Mouse (Mus musculus): Measurements from ENCODE around the gene Trim14. TPM values are rescaled to one million over a fixed set of nuclear protein-coding genes. Genes with fewer than 3 reads are reported as not detected.

The Trim14 gene
- polyA plus RNA-seq, 1 experiment from 2014 or later = 1.7 TPM

DNA sequence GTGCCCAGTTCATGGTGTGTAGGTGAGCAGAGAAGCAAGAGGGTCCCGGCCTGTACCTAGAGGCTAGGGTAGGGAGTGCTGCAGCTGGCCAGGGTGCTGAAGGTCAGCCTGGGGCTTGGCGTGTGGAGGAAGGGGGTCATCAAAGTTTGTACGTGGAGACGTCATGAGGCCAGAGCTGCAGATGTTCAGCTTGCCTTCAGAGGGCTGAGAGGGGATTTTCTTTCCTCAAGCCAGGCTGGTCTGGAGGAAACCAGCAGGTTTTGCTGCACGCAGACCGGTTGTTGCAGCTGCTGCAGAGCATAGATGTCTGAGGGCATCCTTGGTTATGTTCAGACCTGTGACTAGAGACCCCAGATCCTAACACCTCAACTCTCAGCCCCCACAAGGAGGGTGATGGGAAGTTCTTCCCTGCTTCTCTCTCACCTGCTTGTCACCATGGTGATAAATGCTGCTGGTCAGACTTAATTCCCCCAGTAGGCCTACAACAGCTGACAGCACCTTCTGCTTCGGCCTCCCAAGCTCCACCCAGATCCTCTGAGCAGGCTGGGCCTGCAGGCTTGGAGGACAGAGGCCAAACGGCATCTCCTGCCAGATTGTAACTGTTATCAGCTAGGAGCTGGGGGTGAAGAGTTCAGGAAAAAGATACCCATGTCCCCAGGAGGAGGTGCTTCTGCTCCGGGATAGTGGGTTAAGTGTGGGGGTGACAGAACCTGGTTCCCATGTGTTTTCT lies 38.2 kb upstream of the Trim14 start:
- H3K9ac ChIP-seq = no peak overlapping the region
- ATAC-seq (replicated peaks; ENCODE audit: insufficient number of reproducible peaks, insufficient read depth, low FRiP score, low read depth) = peak; percentile 35; the same call in 1 of the 2 replicates
- no peaks in the 10 kb centered on the region for H3K9me3 ChIP-seq (replicated peaks)
- H3K36me3 ChIP-seq = no peaks in the 10 kb centered on the region
- H3K4me2 ChIP-seq = no peak overlapping the region
- no peaks in the 10 kb centered on the region for H3K27me3 ChIP-seq
- no peak overlapping the region for H3K4me3 ChIP-seq
- H3K27ac ChIP-seq = no peak overlapping the region; the same call in 1 of the 2 replicates
- peaks cover 6% of the 10 kb centered on the region; the same call in 1 of the 2 replicates for H3K4me1 ChIP-seq (replicated peaks)
- 34% methylated on average over 9 of the region's 9 CpGs for WGBS

DNA sequence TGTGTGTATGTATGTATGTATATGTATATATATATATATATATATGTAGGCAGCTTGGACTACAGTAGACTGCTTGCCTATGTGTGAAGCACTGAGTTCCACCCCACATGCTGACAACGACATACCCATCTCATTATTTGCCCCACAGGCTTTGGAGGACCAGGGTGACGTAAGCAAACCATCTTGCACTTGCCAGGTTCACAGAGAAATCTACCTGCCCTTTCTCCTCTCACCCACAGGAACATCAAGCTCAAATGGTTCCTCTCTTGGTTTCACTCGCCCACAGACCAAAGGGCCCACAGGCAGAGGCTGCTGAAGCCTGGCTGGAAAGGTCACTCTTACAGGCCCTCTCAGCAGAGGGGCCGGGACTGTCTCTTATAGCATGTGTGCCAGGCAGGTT lies 36.7 kb upstream of the Trim14 start:
- no peak for ATAC-seq (replicated peaks; ENCODE audit: insufficient number of reproducible peaks, insufficient read depth, low FRiP score, low read depth)
- Histone ChIP-seq H3K27ac (no peak overlapping the region), H3K4me3 (no peak overlapping the region), H3K36me3 (no peaks in the 10 kb centered on the region), H3K4me2 (no peak overlapping the region), H3K9ac (no peak overlapping the region), H3K9me3 (replicated peaks) (no peaks in the 10 kb centered on the region), H3K27me3 (no peaks in the 10 kb centered on the region), H3K4me1 (replicated peaks) (peaks cover 6% of the 10 kb centered on the region; the same call in 1 of the 2 replicates)
- 72% methylated on average over 4 of the region's 4 CpGs for WGBS

DNA sequence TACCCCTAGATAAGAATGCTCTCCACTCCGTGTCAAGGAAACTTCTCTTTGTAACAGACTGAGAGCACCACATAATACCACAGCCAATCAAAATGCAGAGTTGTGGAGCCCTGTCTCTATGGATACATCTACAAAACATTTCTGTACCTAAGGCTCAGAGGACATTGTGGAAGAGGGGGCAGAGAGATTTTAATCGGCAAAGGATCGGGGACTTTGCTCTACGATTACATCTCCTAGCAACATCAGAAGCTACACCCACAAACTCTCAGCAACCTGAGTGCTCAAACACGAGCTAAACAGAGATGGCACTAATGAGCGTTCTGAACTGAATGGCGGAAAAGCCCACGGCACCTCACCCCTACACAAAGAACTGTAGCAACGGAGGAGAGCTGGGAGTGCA lies 35.8 kb upstream of the Trim14 start:
- WGBS = 89% methylated on average over 9 of the region's 9 CpGs
- no peak overlapping the region for H3K27ac ChIP-seq
- no peak for ATAC-seq (replicated peaks; ENCODE audit: insufficient number of reproducible peaks, insufficient read depth, low FRiP score, low read depth)

DNA sequence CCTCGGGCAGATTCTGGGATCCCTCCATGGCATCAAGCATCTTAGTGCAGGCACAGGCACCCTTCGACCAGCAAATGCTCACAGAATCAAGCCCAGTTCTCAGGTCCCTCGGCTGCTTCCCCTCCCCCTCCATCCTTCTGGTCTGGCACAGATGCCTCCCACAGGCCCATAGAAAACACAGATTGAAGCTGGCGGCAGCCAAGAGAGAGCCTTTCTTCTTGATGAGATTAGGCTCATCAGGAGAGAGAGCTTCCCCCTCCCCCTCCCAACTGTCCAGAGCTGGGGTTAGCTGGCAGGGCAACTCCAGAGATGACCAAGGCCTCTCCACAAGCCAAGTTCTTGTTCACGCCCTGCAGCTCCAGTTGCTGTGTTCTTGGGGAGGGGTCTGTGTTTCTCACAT lies 33.7 kb upstream of the Trim14 start:
- H3K4me1 ChIP-seq (replicated peaks) = peaks cover 6% of the 10 kb centered on the region; the same call in 1 of the 2 replicates
- H3K4me2 ChIP-seq = no peak overlapping the region
- H3K27ac ChIP-seq = no peak overlapping the region
- 32% methylated on average over 5 of the region's 5 CpGs for WGBS
- no peak for ATAC-seq (replicated peaks; ENCODE audit: insufficient number of reproducible peaks, insufficient read depth, low FRiP score, low read depth)
- H3K36me3 ChIP-seq = no peaks in the 10 kb centered on the region
- H3K9me3 ChIP-seq (replicated peaks) = no peaks in the 10 kb centered on the region
- no peak overlapping the region for H3K4me3 ChIP-seq
- H3K27me3 ChIP-seq = no peaks in the 10 kb centered on the region
- H3K9ac ChIP-seq = no peak overlapping the region

More for the DNA sequence above, 35.8 kb upstream of the Trim14 start:
- Histone ChIP-seq H3K4me1 (replicated peaks) (peaks cover 6% of the 10 kb centered on the region; the same call in 1 of the 2 replicates), H3K4me2 (no peak overlapping the region), H3K4me3 (no peak overlapping the region), H3K9me3 (replicated peaks) (no peaks in the 10 kb centered on the region), H3K36me3 (no peaks in the 10 kb centered on the region), H3K9ac (no peak overlapping the region), H3K27me3 (no peaks in the 10 kb centered on the region)

DNA sequence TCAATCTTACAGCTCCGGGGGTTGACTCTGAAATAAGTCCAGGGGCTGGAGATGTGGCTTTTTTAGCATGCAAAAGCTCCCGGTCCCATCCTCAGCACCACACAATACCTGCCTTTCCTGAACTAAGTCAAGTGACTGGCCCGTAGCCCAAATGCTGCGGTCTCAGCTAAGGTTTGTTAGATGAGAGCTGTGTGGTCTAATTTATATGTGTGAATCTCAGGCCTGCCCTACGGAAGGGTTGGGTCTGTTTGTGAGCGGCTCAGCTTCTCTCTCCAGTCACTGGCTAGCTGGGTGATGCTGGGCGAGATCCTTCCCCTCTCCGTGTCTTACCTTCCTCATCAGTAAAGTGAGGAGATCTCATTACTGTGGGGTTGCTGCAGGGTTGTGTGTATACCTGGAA lies 32.2 kb upstream of the Trim14 start:
- Histone ChIP-seq H3K27me3 (no peaks in the 10 kb centered on the region), H3K9me3 (replicated peaks) (no peaks in the 10 kb centered on the region), H3K36me3 (no peaks in the 10 kb centered on the region), H3K4me3 (no peak overlapping the region), H3K27ac (no peak overlapping the region), H3K9ac (no peak overlapping the region), H3K4me1 (replicated peaks) (peaks cover 4% of the 10 kb centered on the region; the same call in 1 of the 2 replicates), H3K4me2 (no peak overlapping the region)
- WGBS = 83% methylated on average over 8 of the region's 8 CpGs
- ATAC-seq (replicated peaks; ENCODE audit: insufficient number of reproducible peaks, insufficient read depth, low FRiP score, low read depth) = no peak

DNA sequence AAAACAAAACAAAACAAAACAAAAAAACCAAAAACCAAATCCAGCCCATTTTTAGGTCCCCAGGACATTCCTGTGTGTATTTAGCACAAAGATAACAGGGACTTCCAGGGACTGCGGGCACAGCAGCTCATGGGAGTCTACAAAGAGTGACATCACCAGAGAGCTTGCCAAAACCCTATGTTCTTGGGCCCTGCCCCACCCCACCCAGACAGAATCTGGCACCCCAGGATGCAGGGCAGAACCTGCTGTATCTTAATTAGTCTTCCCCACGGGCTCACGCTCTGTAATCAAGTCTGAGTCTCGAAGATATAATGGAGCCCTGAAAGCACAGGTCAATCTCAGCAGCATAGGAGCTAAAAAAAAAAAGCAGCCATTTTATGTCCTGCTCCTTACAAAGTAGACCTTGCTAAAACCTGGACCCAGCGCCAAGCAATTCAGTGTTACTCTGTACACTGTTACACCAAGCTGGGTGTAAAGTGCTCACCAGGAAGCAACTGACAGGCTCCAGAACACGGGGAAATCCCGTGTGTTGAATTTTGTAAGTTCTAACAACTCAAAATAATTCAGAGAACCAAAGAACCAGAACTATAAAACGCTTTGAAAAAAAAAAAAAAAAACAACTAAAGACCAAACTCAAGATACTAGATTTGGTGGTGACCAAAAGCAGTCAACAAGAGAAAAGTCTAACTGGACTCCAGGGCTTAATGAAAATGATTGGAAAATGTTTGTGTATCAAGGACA lies 31.2 kb upstream of the Trim14 start:
- H3K4me1 ChIP-seq (replicated peaks) = peaks cover 4% of the 10 kb centered on the region; the same call in 1 of the 2 replicates
- 55% methylated on average over 8 of the region's 8 CpGs for WGBS
- no peak overlapping the region for H3K4me3 ChIP-seq
- ATAC-seq (replicated peaks; ENCODE audit: insufficient number of reproducible peaks, insufficient read depth, low FRiP score, low read depth) = no peak
- no peak overlapping the region for H3K9ac ChIP-seq
- H3K27ac ChIP-seq = no peak overlapping the region
- no peaks in the 10 kb centered on the region for H3K27me3 ChIP-seq
- no peak overlapping the region for H3K4me2 ChIP-seq
- H3K36me3 ChIP-seq = no peaks in the 10 kb centered on the region
- H3K9me3 ChIP-seq (replicated peaks) = no peaks in the 10 kb centered on the region

DNA sequence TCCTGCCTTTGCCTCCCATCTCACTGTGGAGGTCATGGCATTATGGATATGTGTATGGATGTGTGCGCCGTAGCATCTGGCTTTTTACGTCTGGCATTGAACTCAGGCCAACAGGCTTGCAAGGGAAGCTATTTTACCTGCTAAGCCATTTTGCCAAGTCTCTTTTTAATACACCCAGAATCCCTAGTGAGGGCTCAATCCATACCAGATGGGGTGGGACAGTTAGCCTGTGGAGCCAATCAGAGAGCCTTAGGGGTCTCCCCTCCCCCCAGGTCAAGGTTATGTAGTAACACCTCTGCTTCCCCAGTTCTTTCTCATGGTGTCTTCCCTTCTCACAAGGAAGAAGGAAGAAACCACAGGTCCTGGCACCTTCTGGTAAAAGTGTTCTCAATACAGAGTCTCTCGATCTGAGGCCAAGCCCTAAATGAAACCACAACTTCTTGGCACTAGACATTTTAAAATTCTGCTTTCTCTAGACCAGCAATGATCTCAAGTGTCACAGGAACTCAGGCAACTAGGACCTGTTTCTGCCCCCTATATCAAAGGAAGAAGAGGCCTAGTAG lies 29.5 kb upstream of the Trim14 start:
- Histone ChIP-seq H3K4me1 (replicated peaks) (peaks cover 4% of the 10 kb centered on the region; the same call in 1 of the 2 replicates), H3K4me3 (no peak overlapping the region), H3K4me2 (no peak overlapping the region), H3K27ac (no peak overlapping the region), H3K9ac (no peak overlapping the region), H3K9me3 (replicated peaks) (no peaks in the 10 kb centered on the region), H3K27me3 (no peaks in the 10 kb centered on the region), H3K36me3 (no peaks in the 10 kb centered on the region)
- no peak for ATAC-seq (replicated peaks; ENCODE audit: insufficient number of reproducible peaks, insufficient read depth, low FRiP score, low read depth)
- WGBS = 87% methylated on average over 4 of the region's 4 CpGs

DNA sequence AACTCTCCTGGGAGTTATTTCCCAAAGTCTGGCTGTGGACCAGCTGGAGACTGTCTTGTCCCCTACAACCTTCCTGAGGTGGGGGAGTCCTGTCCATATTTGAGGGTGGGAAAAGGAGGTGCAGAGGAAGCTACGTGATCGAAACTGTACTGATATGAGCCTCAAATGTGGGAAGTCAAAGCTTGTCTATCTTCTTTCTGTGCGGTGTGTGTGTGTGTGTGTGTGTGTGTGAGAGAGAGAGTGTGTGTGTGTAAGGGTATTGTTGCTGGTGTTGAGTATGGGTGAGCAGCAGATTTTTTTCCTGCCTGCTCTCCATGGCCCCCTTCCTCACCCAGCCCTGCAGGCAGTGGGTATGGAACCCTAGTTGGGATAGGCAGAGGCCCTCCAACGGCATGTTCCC lies 28.3 kb upstream of the Trim14 start:
- peaks cover 4% of the 10 kb centered on the region; the same call in 1 of the 2 replicates for H3K4me1 ChIP-seq (replicated peaks)
- WGBS = 76% methylated on average over 4 of the region's 4 CpGs
- no peaks in the 10 kb centered on the region for H3K9me3 ChIP-seq (replicated peaks)
- H3K4me2 ChIP-seq = no peak overlapping the region
- no peaks in the 10 kb centered on the region for H3K27me3 ChIP-seq
- no peak overlapping the region for H3K27ac ChIP-seq
- no peak overlapping the region for H3K9ac ChIP-seq
- ATAC-seq (replicated peaks; ENCODE audit: insufficient number of reproducible peaks, insufficient read depth, low FRiP score, low read depth) = no peak
- no peak overlapping the region for H3K4me3 ChIP-seq
- H3K36me3 ChIP-seq = no peaks in the 10 kb centered on the region

DNA sequence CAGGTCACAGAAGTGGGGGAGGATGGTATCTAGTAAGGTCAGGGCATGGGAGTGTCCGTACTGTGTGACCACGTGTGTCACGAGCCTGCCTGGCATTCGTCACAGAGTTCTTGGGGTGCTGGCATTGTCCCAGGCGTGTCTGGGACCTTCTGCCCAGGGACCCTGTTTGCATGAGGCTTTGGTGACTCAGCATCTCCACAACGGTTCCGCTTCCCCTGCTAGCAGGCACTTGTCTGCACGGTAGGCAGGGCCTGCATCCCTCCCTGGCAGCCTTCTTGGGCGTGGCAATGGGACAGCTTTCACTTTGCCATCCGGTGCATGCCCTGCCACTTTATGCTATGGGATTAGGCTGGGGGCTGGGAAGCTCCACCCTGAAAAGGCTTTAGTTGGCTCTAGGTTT lies 27.9 kb upstream of the Trim14 start:
- no peak overlapping the region for H3K4me2 ChIP-seq
- H3K27ac ChIP-seq = no peak overlapping the region
- no peak overlapping the region for H3K4me3 ChIP-seq
- H3K9ac ChIP-seq = no peak overlapping the region
- no peaks in the 10 kb centered on the region for H3K36me3 ChIP-seq
- no peaks in the 10 kb centered on the region for H3K9me3 ChIP-seq (replicated peaks)
- peaks cover 4% of the 10 kb centered on the region; the same call in 1 of the 2 replicates for H3K4me1 ChIP-seq (replicated peaks)
- peak; percentile 47; the same call in 1 of the 2 replicates for ATAC-seq (replicated peaks; ENCODE audit: insufficient number of reproducible peaks, insufficient read depth, low FRiP score, low read depth)
- no peaks in the 10 kb centered on the region for H3K27me3 ChIP-seq
- WGBS = 56% methylated on average over 10 of the region's 10 CpGs

DNA sequence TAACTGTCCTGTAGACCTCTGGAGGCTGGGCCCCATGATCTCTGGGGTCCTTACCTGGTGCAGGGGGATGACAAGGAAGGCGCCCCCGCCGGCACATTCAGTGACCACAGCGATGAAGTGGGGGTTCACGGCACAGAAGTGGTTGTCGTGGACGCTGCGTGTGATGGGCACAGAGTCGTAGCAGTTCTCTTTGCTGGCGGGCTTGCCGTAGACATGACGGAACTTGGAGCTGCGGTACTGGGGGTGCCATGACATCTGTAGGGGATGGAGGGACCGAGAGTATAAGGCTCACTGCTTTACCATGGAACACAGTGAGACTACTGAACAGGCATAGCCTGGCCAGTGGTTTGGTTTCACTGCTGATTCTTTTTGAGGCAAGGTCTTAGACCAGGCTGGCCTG lies 26.9 kb upstream of the Trim14 start:
- Histone ChIP-seq H3K4me3 (no peak overlapping the region), H3K27me3 (no peaks in the 10 kb centered on the region), H3K9ac (no peak overlapping the region), H3K9me3 (replicated peaks) (no peaks in the 10 kb centered on the region), H3K4me1 (replicated peaks) (peaks cover 4% of the 10 kb centered on the region; the same call in 1 of the 2 replicates), H3K27ac (no peak overlapping the region), H3K4me2 (no peak overlapping the region), H3K36me3 (no peaks in the 10 kb centered on the region)
- no peak for ATAC-seq (replicated peaks; ENCODE audit: insufficient number of reproducible peaks, insufficient read depth, low FRiP score, low read depth)
- WGBS = 92% methylated on average over 14 of the region's 14 CpGs

DNA sequence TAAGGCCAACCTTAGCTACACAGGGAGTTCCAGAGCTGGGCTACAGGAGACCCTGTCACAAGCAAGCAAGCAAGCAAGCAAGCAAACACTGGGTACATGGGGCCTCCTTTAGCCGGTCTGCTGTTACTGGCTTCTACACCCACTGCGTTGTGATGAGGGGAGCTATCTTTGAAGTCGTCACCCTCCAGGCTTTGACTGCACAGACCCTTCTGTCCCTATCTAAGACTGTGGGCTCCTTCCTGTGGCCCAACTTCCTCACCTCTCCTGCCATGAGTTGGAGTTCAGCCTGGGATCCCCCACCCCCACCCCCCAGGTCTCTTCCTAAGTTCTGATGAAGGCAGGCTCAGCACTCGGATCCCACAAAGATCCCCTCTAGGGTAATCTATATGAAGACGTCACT lies 26.1 kb upstream of the Trim14 start:
- ATAC-seq (replicated peaks; ENCODE audit: insufficient number of reproducible peaks, insufficient read depth, low FRiP score, low read depth) = no peak
- Histone ChIP-seq H3K4me2 (no peak overlapping the region), H3K9ac (no peak overlapping the region), H3K27me3 (no peaks in the 10 kb centered on the region), H3K4me3 (no peak overlapping the region), H3K4me1 (replicated peaks) (peaks cover 4% of the 10 kb centered on the region; the same call in 1 of the 2 replicates), H3K9me3 (replicated peaks) (no peaks in the 10 kb centered on the region), H3K27ac (no peak overlapping the region), H3K36me3 (no peaks in the 10 kb centered on the region)
- 66% methylated on average over 5 of the region's 5 CpGs for WGBS
